Mouse (Mus musculus): Measurements from ENCODE around the gene Fam19a3. TPM values are rescaled to one million over a fixed set of nuclear protein-coding genes. Genes with fewer than 3 reads are reported as not detected.
"Not testable (repeated sequence)": the region's sequence is repeated elsewhere in the genome, so short reads cannot be mapped to it uniquely, and the experiment has no call there.

Fam19a3 gene
- total RNA-seq, 2 experiments from 2014 or later = 2.4 to 3.7 TPM

DNA sequence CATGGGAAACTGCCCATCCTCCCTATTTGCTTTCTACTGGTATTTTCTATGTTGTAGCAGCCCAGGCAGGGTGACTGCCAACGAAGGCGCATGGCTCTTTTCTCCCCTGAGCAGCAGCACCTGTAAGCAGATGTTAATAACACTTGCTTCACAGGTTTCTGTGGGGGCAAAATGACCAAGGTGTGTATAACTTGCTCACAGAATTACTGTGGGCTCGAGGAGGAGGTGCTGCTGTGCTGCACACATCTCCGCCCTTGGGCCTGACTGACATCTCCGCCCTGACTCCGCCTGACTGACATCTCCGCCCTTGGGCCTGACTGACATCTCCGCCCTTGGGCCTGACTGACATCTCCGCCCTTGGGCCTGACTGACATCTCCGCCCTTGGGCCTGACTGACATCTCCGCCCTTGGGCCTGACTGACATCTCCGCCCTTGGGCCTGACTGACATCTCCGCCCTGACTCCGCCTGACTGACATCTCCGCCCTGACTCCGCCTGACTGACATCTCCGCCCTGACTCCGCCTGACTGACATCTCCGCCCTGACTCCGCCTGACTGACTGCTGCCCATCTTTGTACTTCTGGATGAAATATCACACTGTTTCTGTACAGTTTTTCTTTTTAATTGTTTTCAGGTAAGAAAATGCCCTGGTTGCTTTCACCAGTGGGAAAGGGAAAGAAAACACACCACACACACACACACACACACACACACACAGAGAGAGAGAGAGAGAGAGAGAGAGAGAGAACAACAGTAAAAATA lies 19.4 kb downstream of the Fam19a3 start:
- not testable (repeated sequence) for DNase-seq

DNA sequence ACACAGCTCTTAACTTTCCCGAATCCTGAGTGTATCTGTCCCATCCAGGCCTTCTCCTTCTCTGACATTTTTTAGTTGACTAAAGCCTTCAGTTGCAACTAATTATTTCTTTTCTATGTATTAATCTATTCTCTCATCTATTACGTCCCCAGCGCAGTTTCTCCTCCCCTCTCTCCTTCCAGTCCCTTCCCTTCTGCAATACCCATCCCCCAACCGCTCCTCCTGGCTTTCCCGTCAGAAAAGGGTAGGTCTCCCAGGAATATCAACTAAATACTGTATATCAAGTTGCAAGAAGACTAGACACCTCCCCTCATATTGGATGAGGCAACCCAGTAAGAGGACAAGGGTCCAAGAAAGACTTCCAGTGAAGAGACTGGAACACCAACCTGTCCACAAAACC lies 22.8 kb downstream of the Fam19a3 start:
- DNase-seq = no peak

DNA sequence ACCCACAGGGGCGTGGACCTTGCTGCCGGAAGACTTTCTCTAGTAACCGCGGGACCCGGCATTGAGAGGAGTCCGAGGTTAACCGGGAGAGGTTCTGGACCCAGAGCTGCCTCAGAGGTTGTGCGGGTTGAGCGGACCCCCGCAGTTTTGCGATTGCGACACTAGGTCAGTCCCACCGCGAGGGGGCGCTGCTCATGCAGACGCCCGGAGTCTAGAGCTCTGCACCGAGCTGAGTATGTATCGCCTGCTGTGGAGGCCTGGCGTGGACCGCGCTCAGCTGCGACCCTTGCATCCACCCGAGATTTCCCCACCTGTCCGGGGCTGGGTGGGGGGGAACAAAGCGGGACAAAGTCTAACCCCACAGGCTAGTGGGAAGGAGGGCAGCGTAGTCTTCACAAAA lies 23.2 kb downstream of the Fam19a3 start:
- DNase-seq = peak; percentile 85

DNA sequence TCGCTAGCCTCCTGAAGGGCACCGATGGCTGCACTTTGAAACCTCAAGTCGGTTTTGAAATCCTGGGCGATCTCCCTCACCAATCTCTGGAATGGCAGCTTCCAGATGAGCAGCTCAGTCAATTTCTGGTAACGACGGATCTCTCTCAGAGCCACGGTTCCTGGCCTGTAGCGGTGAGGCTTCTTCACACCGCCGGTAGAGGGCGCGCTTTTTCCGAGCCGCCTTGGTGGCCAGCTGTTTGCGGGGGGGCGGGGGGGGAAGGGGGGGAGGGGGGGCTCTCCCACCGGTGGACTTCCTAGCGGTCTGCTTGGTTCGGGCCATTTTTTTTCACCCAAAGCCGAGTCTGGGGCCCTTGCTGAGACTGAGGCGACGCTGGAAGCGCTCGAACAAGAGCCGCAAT lies 28.8 kb downstream of the Fam19a3 start:
- DNase-seq = peak; percentile 41

DNA sequence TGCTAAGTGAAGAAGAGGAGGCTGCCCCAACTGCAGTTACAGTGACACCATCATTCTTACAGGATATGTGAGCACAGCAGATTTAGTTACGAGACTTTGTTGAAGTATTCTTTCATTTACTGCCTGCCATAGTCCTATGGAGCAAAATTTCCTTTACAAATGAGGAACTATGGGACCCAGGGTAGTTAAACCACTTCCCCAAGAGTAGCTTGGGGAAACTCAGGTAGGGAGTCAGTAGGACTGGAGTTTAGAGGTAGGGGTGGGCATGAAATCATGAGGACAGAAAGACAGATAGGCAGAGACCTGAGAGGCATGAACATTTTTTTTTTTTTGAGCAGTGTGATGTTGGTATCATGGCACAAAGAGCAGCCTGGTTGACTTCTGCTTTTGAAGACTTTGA lies 37.8 kb downstream of the Fam19a3 start:
- DNase-seq = no peak

DNA sequence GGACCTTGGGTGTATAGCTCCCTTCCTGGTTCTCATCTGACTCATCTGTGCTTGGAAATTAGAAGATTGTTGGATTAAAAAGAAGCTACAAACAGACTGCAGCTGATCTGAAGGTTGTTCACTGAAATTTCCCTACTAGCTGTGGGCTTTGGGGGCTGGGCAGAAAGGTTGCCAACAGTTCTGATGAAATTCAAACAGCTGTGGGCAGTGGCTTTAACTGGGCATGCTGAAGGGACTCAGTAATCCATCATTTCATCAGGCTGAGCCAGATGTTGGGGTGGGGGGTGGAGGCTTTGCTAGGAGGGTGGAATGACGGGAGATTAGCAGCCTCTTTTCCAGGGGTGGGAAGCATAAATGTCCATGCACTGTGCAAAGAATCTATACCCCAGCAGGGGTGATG lies 38.5 kb downstream of the Fam19a3 start:
- no peak for DNase-seq

DNA sequence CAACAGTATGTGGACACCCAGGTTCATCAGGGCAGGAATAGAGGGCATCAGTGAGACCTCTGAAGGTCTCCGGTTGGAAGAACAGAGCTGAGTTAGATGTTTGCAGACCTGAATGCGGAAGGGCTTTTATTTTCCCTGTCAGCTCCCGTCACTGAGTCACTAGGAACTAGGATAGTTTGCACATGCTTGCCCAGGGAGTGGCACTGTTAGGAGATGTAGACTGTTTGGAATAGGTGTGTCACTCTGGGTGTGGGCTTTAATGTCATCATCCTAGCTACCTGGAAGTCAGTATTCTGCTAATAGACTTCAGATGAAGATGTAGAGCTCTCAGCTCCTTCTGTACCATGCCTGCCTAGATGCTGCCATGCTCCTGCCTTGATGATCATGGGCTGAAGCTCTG lies 39.7 kb downstream of the Fam19a3 start:
- DNase-seq = no peak

DNA sequence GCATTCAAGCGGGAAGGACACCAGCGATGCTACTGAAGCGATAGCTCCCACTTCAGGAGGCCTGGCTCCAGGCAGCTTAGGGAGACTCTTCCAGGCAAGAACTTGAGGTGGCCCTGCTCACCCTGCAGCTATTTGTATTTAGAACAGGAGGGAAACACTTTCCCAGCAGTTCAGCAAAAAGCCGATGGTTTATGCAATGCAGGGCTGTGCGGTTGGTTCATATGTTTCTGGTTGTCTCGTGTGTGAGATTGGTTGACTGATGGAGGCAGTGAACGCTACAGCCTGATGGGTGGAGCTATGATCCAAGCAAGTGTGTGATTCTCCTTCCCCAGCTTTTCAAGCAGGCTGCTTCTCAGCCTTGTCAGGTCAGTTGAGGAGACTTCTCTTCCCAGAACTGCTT lies 47.0 kb downstream of the Fam19a3 start:
- DNase-seq = no peak

DNA sequence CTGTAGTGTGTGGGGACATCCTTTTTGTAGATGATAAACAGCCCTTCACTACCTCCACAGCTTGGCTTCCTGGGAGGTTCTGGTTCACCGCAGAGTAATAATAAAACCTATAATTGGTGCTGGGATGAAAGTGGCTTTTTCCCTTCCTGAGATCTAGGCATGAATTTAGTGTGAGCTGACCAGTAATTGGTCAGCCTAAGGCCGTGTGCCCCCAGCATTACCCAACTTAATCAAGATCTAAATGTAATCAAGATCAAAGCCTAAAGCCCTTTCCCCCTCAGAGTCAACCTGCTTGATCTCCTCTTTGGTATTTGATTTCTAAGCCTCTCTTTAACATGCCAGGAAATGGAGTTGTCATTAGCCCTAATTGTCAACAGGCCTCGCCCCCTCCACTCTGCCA lies 48.7 kb downstream of the Fam19a3 start:
- DNase-seq = no peak

DNA sequence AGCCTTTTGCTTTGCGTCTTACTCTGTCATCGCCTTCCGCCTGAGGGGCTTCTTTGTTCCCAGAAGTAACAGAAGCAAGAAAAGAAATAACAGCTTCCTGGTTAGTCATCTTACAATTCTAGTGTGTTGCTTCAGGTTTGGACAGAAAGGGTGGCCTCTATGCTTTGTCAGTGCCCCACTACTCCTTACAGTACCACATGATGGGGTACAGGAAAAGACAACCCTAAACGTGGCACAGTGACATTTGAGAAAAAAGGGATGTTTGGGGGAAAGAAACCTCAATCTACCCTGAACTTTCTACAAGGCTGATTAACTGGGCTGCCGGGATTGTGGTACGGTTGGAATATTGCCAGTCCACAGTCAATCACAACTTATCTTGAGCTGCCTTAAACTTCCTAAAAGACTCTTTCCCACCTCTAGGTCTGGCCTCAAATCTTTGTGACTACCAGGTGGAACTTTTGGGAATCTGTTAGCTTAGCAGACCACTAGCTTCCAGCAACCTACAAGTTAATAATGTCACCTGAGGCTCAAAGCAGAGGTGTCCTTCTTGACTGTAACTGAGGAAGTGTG lies 52.3 kb downstream of the Fam19a3 start:
- DNase-seq = no peak

Other genes with a start within 250 kb of the Fam19a3 start
- 100 to 1,000 TPM; 178 to 191 TPM for gene Slc16a1, start 143.2 kb downstream of the Fam19a3 start, total RNA-seq (2021)
- gene Ppm1j, start 784 bp downstream of the Fam19a3 start, total RNA-seq (2021) = 10 to 100 TPM; 43.2 to 54.1 TPM
- 100 to 1,000 TPM; 280 to 281 TPM for gene Rhoc, start 6.5 kb upstream of the Fam19a3 start, total RNA-seq (2021)
- 10 to 100 TPM; 17.1 to 17.2 TPM for gene Mov10, start 36.7 kb upstream of the Fam19a3 start, total RNA-seq (2021)
- gene St7l, start 82.2 kb upstream of the Fam19a3 start, total RNA-seq (2021) = 10 to 100 TPM; 21.6 to 22.3 TPM
- gene Capza1, start 82.7 kb upstream of the Fam19a3 start, total RNA-seq (2021) = 10 to 100 TPM; 85.2 to 91.6 TPM
- gene Wnt2b, start 180.1 kb upstream of the Fam19a3 start, total RNA-seq (2021) = 1 to 10 TPM; 1.0 to 1.7 TPM